In the genomic region with DNA sequence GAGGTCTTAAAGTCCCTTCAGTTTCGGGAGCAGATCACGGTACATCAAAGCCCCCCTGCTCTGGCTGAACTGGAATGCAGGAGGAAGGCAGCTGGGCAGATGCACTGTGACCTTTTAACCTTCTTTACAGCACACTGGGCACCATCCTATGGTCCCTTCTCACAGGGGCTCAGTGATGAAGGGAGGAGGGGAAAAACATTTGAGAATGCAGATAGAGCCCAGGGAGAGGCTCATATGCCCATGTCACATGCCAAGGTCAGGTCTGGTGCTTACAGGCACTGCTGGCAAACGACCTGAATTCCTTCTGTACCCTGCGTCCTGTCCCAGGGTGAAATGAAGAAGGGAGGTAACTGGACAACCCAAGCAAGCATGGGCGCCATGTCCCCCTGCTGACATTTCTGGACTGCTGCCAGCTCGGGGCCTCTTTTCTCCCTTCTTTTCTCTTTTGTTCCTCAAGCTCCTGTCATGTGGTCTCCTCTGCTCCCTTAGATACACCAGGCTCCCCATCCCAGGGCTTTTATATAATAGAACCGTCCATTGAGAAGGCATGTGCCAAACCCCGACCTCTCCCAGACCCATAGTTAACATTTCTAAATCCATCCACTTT, we compare ENCODE assay signal across 9 mouse cellular contexts. TPM values are rescaled to one million over a fixed set of nuclear protein-coding genes. Genes with fewer than 3 reads are reported as not detected.
DNase-seq lines count a peak whose midpoint lies in the region; ATAC-seq lines count a peak whose summit lies in the region.
"Had no signal": no experiment of that assay in that cellular context is flagged by ENCODE, and none has a peak within 500 bp of the region (broad histone marks: within the 10 kb centered on the region; RNA-seq: fewer than 3 reads in every experiment).

No protein-coding gene starts in this region.

- H3K36me3 ChIP-seq in kidney, embryonic 16.5 days (ENCODE audit: insufficient read depth, low read length) = no peaks in the 10 kb centered on the region
- no peaks in the 10 kb centered on the region for H3K36me3 ChIP-seq in embryonic facial prominence, embryonic 13.5 days
- H3K36me3 ChIP-seq in hindbrain, embryonic 13.5 days = no peaks in the 10 kb centered on the region
- H3K36me3 ChIP-seq in midbrain, embryonic 16.5 days (ENCODE audit: control insufficient read depth, insufficient read depth, low read length) = no peaks in the 10 kb centered on the region
- H3K36me3 ChIP-seq: G1E had no signal

- 41% methylated on average over 8 of the region's 8 CpGs for WGBS in kidney, embryonic 16.5 days
- WGBS in embryonic facial prominence, embryonic 13.5 days = 38% methylated on average over 8 of the region's 8 CpGs
- 19% methylated on average over 8 of the region's 8 CpGs for WGBS in hindbrain, embryonic 13.5 days
- 9% methylated on average over 8 of the region's 8 CpGs for WGBS in midbrain, embryonic 16.5 days

- ATAC-seq in kidney, embryonic 16.5 days (ENCODE audit: low FRiP score, low TSS enrichment) = no peak
- ATAC-seq in embryonic facial prominence, embryonic 13.5 days (ENCODE audit: insufficient number of reproducible peaks, insufficient read depth, low FRiP score, low TSS enrichment, low read depth) = 0 out of 2 replicates have a peak, but pooled peaks have one; percentile 28
- 0 out of 2 replicates have a peak, but pooled peaks have one; percentile 11 for ATAC-seq in hindbrain, embryonic 13.5 days (ENCODE audit: low FRiP score)
- ATAC-seq in midbrain, embryonic 16.5 days = 0 out of 2 replicates have a peak, but pooled peaks have one; percentile 16
- ATAC-seq in cerebellum, adult (ENCODE audit: insufficient number of reproducible peaks, low FRiP score, low TSS enrichment) = no peak

- H3K9ac ChIP-seq in kidney, embryonic 16.5 days (replicated peaks; ENCODE audit: low read length) = no peak overlapping the region
- H3K9ac ChIP-seq in embryonic facial prominence, embryonic 13.5 days = no peak overlapping the region
- no peak overlapping the region for H3K9ac ChIP-seq in hindbrain, embryonic 13.5 days
- H3K9ac ChIP-seq in midbrain, embryonic 16.5 days (ENCODE audit: low read depth, low read length) = no peak overlapping the region

- no peak overlapping the region for H3K4me2 ChIP-seq in kidney, embryonic 16.5 days (replicated peaks; ENCODE audit: low read depth, low read length)
- no peak overlapping the region for H3K4me2 ChIP-seq in embryonic facial prominence, embryonic 13.5 days
- no peak overlapping the region for H3K4me2 ChIP-seq in hindbrain, embryonic 13.5 days
- no peak overlapping the region for H3K4me2 ChIP-seq in midbrain, embryonic 16.5 days (ENCODE audit: low read length)

- H3K4me1 ChIP-seq in kidney, embryonic 16.5 days (ENCODE audit: insufficient read depth, low read length) = peaks cover 13% of the 10 kb centered on the region
- peaks cover 35% of the 10 kb centered on the region for H3K4me1 ChIP-seq in embryonic facial prominence, embryonic 13.5 days
- H3K4me1 ChIP-seq in hindbrain, embryonic 13.5 days (replicated peaks) = peaks cover 15% of the 10 kb centered on the region
- peaks cover 7% of the 10 kb centered on the region; the same call in 1 of the 2 replicates for H3K4me1 ChIP-seq in midbrain, embryonic 16.5 days (ENCODE audit: control insufficient read depth, insufficient read depth, low read length)

- H3K4me3 ChIP-seq in kidney, embryonic 16.5 days (ENCODE audit: low read length) = no peak overlapping the region
- no peak overlapping the region for H3K4me3 ChIP-seq in embryonic facial prominence, embryonic 13.5 days
- H3K4me3 ChIP-seq in hindbrain, embryonic 13.5 days = no peak overlapping the region
- H3K4me3 ChIP-seq in midbrain, embryonic 16.5 days (ENCODE audit: low read depth, low read length) = no peak overlapping the region

- no peaks in the 10 kb centered on the region for H3K9me3 ChIP-seq in kidney, embryonic 16.5 days (ENCODE audit: low read length)
- H3K9me3 ChIP-seq in embryonic facial prominence, embryonic 13.5 days = no peaks in the 10 kb centered on the region
- no peaks in the 10 kb centered on the region for H3K9me3 ChIP-seq in hindbrain, embryonic 13.5 days
- no peaks in the 10 kb centered on the region for H3K9me3 ChIP-seq in midbrain, embryonic 16.5 days (replicated peaks; ENCODE audit: control insufficient read depth, low read length, poor library complexity, severe bottlenecking)
- H3K9me3 ChIP-seq: G1E had no signal

- DNase-seq in kidney, postnatal 14 days = no peak
- DNase-seq in c-Kit-positive CD71-positive TER-119-positive erythroid progenitor cells, embryonic 14.5 days (ENCODE audit: low spot score) = no peak
- no peak for DNase-seq in urinary bladder, adult 2 months (ENCODE audit: low spot score)

- peak overlapping the region; percentile 48; the same call in 1 of the 2 replicates for H3K27ac ChIP-seq in kidney, embryonic 16.5 days (ENCODE audit: low read length)
- peak overlapping the region; percentile 58; the same call in 1 of the 2 replicates for H3K27ac ChIP-seq in embryonic facial prominence, embryonic 13.5 days
- H3K27ac ChIP-seq in hindbrain, embryonic 13.5 days = peak overlapping the region; percentile 44; the same call in 1 of the 2 replicates
- peak overlapping the region; percentile 33; the same call in 1 of the 2 replicates for H3K27ac ChIP-seq in midbrain, embryonic 16.5 days (ENCODE audit: low read length)

- no peaks in the 10 kb centered on the region for H3K27me3 ChIP-seq in kidney, embryonic 16.5 days (ENCODE audit: insufficient read depth, low read length)
- no peaks in the 10 kb centered on the region for H3K27me3 ChIP-seq in embryonic facial prominence, embryonic 13.5 days
- no peaks in the 10 kb centered on the region for H3K27me3 ChIP-seq in hindbrain, embryonic 13.5 days
- no peaks in the 10 kb centered on the region for H3K27me3 ChIP-seq in midbrain, embryonic 16.5 days (ENCODE audit: control insufficient read depth, insufficient read depth, low read depth, low read length)

RNA-seq across cellular contexts. Expression of gene Lrrc32, which starts 49.0 kb away (rescaled TPM):
- polyA plus RNA-seq in kidney, embryonic 16.5 days (2015; fragmentation: Nextera tagmentation; extraction: Ambion mirVana) = 15.3 and 17.9 TPM in 2 replicates
- 3.9 and 4.0 TPM in 2 replicates for polyA plus RNA-seq in embryonic facial prominence, embryonic 13.5 days (2015; fragmentation: Nextera tagmentation; extraction: Ambion mirVana)
- polyA plus RNA-seq in hindbrain, embryonic 13.5 days (2015; fragmentation: Nextera tagmentation; extraction: Ambion mirVana) = 3.1 and 3.9 TPM in 2 replicates
- 4.6 and 4.8 TPM in 2 replicates for polyA plus RNA-seq in midbrain, embryonic 16.5 days (2015; fragmentation: Nextera tagmentation; extraction: Ambion mirVana)
- polyA plus RNA-seq in urinary bladder, adult 2 months (2012; rRNA removed) = 12.6 and 17.6 TPM in 2 replicates
- polyA plus RNA-seq: G1E had no signal

Comparison
In these comparisons a context has a peak if more than half of its experiments do, and no peak if none do; other contexts are left out.
1. ATAC-seq: peak in embryonic facial prominence, embryonic 13.5 days (single experiment), hindbrain, embryonic 13.5 days (single experiment) and midbrain, embryonic 16.5 days (single experiment); none in kidney, embryonic 16.5 days (single experiment) and cerebellum, adult (single experiment).
2. Peak in every context shown above with its lines, with median percentiles within 50 percentile points of each other: H3K27ac ChIP-seq.